7 mouse cellular contexts compared by ENCODE assay signal in the genomic region with DNA sequence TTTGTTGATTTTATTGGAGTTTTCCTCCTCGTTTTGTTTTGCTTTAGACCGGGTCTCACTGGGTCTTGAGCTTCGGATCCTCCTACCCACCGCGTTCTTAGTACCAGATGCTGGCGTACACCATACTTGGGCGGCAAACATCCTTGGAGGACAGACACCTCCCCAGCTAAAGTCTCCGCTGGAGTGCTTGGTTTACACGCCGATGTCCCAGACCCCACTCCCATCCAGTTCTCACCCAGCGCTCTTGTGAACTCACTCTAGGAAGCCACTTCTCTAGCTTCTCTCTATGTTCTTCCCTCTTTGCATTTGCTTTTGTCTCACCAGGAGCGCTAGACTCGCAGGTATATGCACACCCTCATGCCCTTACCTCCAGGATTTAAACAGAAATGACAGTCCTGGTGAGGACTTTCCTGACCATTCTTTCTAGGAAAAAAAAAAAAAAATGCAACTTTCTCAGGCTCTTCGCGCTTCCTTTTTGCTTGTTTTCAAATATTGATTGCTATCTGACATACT. TPM values are rescaled to one million over a fixed set of nuclear protein-coding genes. Genes with fewer than 3 reads are reported as not detected.
A peak's percentile ranks its signal among the peaks of the same experiment; 100 is the strongest.
DNase-seq lines count a peak whose midpoint lies in the region; ATAC-seq and TF ChIP-seq lines count a peak whose summit lies in the region.

No protein-coding gene starts in this region.

- H3K27me3 ChIP-seq in lung, embryonic 16.5 days (ENCODE audit: control insufficient read depth, insufficient read depth, low read depth, low read length), result no peaks in the 10 kb centered on the region
- peaks cover 4% of the 10 kb centered on the region; the same call in 1 of the 2 replicates for H3K27me3 ChIP-seq in erythroblast, embryonic 14.5 days (ENCODE audit: control insufficient read depth)
- H3K27me3 ChIP-seq in limb, embryonic 14.5 days (ENCODE audit: control insufficient read depth, insufficient read depth, low read length), result no peaks in the 10 kb centered on the region
- H3K27me3 ChIP-seq in stomach, embryonic 14.5 days (ENCODE audit: control insufficient read depth, insufficient read depth, low read length), result no peaks in the 10 kb centered on the region

- ATAC-seq in lung, embryonic 16.5 days (ENCODE audit: low read depth), result peak; percentile 76
- peak; percentile 73 for ATAC-seq in limb, embryonic 14.5 days (ENCODE audit: low FRiP score, low read depth)
- ATAC-seq in stomach, embryonic 14.5 days (ENCODE audit: insufficient number of reproducible peaks, insufficient read depth, low FRiP score, low read depth), result peak; percentile 69; the same call in 1 of the 2 replicates

- H3K9ac ChIP-seq in lung, embryonic 16.5 days (ENCODE audit: low read length), result peak overlapping the region; percentile 100
- H3K9ac ChIP-seq in limb, embryonic 14.5 days (ENCODE audit: low read depth, low read length, severe bottlenecking), result peak overlapping the region; percentile 100
- peak overlapping the region; percentile 52 for H3K9ac ChIP-seq in stomach, embryonic 14.5 days (replicated peaks; ENCODE audit: low read depth, low read length)

- H3K36me3 ChIP-seq in lung, embryonic 16.5 days (ENCODE audit: control insufficient read depth, insufficient read depth, low read length), result peaks cover 18% of the 10 kb centered on the region
- peaks cover 32% of the 10 kb centered on the region for H3K36me3 ChIP-seq in erythroblast, embryonic 14.5 days (ENCODE audit: control insufficient read depth)
- H3K36me3 ChIP-seq in limb, embryonic 14.5 days (ENCODE audit: control insufficient read depth, insufficient read depth, low read length), result peaks cover 24% of the 10 kb centered on the region
- peaks cover 23% of the 10 kb centered on the region for H3K36me3 ChIP-seq in stomach, embryonic 14.5 days (ENCODE audit: control insufficient read depth, insufficient read depth, low read length)

- WGBS in lung, embryonic 16.5 days, result 2% methylated on average over 15 of the region's 15 CpGs
- WGBS in limb, embryonic 14.5 days, result 1% methylated on average over 15 of the region's 15 CpGs
- under 1% methylated on average over 15 of the region's 15 CpGs for WGBS in stomach, embryonic 14.5 days

- H3K4me2 ChIP-seq in lung, embryonic 16.5 days (ENCODE audit: low read depth, low read length), result peak overlapping the region; percentile 92
- peak overlapping the region; percentile 66 for H3K4me2 ChIP-seq in limb, embryonic 14.5 days (replicated peaks; ENCODE audit: low read depth, low read length, severe bottlenecking)
- H3K4me2 ChIP-seq in stomach, embryonic 14.5 days (replicated peaks; ENCODE audit: low read depth, low read length), result peak overlapping the region; percentile 73

- H3K4me1 ChIP-seq in lung, embryonic 16.5 days (replicated peaks; ENCODE audit: control insufficient read depth, insufficient read depth, low read length), result peaks cover 20% of the 10 kb centered on the region
- peaks cover 32% of the 10 kb centered on the region for H3K4me1 ChIP-seq in erythroblast, embryonic 14.5 days (ENCODE audit: control insufficient read depth)
- peaks cover 15% of the 10 kb centered on the region for H3K4me1 ChIP-seq in limb, embryonic 14.5 days (ENCODE audit: control insufficient read depth, insufficient read depth, low read length)
- peaks cover 11% of the 10 kb centered on the region; the same call in 1 of the 2 replicates for H3K4me1 ChIP-seq in stomach, embryonic 14.5 days (ENCODE audit: control insufficient read depth, insufficient read depth, low read length)

- H3K27ac ChIP-seq in lung, embryonic 16.5 days (ENCODE audit: low read length), result peak overlapping the region; percentile 44
- peak overlapping the region; percentile 98 for H3K27ac ChIP-seq in limb, embryonic 14.5 days (replicated peaks; ENCODE audit: low read depth, low read length)
- H3K27ac ChIP-seq in stomach, embryonic 14.5 days (ENCODE audit: low read length), result peak overlapping the region; percentile 59; the same call in 1 of the 2 replicates

- DNase-seq in lung, postnatal 10 days, result no peak
- DNase-seq in limb, embryonic 14.5 days (ENCODE audit: low spot score), result no peak
- DNase-seq in left cerebral cortex, adult 11 months (ENCODE audit: low spot score), result no peak
- DNase-seq in urinary bladder, adult 2 months (ENCODE audit: low spot score), result no peak

- TF ChIP-seq POLR2A in limb, embryonic 14.5 days (IDR thresholded peaks at IDR 0.05; ENCODE audit: borderline replicate concordance, extremely low read depth, insufficient read depth, insufficient read length), result no peak

- H3K9me3 ChIP-seq in lung, embryonic 16.5 days (ENCODE audit: control insufficient read depth, low read length), result no peaks in the 10 kb centered on the region
- no peaks in the 10 kb centered on the region for H3K9me3 ChIP-seq in erythroblast, embryonic 14.5 days (ENCODE audit: control insufficient read depth, low read length)
- H3K9me3 ChIP-seq in limb, embryonic 14.5 days (ENCODE audit: control insufficient read depth, low read length), result no peaks in the 10 kb centered on the region
- H3K9me3 ChIP-seq in stomach, embryonic 14.5 days (ENCODE audit: control insufficient read depth, low read depth, low read length), result no peaks in the 10 kb centered on the region

- peak overlapping the region; percentile 100 for H3K4me3 ChIP-seq in lung, embryonic 16.5 days (ENCODE audit: low read length)
- H3K4me3 ChIP-seq in erythroblast, embryonic 14.5 days (replicated peaks), result peak overlapping the region; percentile 99
- H3K4me3 ChIP-seq in limb, embryonic 14.5 days (replicated peaks; ENCODE audit: low read length), result peak overlapping the region; percentile 98
- H3K4me3 ChIP-seq in stomach, embryonic 14.5 days (ENCODE audit: low read depth, low read length), result peak overlapping the region; percentile 97

RNA-seq across cellular contexts. Expression of a gene that starts 0.4 kb away (rescaled TPM):
- polyA plus RNA-seq in lung, embryonic 16.5 days (2015; fragmentation: Nextera tagmentation; extraction: Ambion mirVana), result 609 TPM in 2 replicates
- polyA plus RNA-seq in erythroblast, embryonic 14.5 days (2012), result 43.6 and 46.0 TPM in 2 replicates
- polyA plus RNA-seq in limb, embryonic 14.5 days (2012; rRNA removed), result 423 and 497 TPM in 2 replicates
- polyA plus RNA-seq in limb, embryonic 14.5 days (2014; fragmentation: Nextera tagmentation; extraction: Ambion mirVana), result 578 and 606 TPM in 2 replicates
- polyA plus RNA-seq in stomach, embryonic 14.5 days (2014; fragmentation: Nextera tagmentation; extraction: Ambion mirVana), result 596 and 613 TPM in 2 replicates
- polyA plus RNA-seq in urinary bladder, adult 2 months (2012; rRNA removed), result 193 and 258 TPM in 2 replicates

RNA-seq across cellular contexts. Expression of a gene that starts 15.4 kb away (rescaled TPM):
- polyA plus RNA-seq in lung, embryonic 16.5 days (2015; fragmentation: Nextera tagmentation; extraction: Ambion mirVana), result not detected in 2 replicates
- not detected in 2 replicates for polyA plus RNA-seq in erythroblast, embryonic 14.5 days (2012)
- 0.04 TPM in 2 replicates for polyA plus RNA-seq in limb, embryonic 14.5 days (2012; rRNA removed)
- not detected in 2 replicates for polyA plus RNA-seq in limb, embryonic 14.5 days (2014; fragmentation: Nextera tagmentation; extraction: Ambion mirVana)
- not detected in 2 replicates for polyA plus RNA-seq in stomach, embryonic 14.5 days (2014; fragmentation: Nextera tagmentation; extraction: Ambion mirVana)
- polyA plus RNA-seq in urinary bladder, adult 2 months (2012; rRNA removed), result not detected in 2 replicates

Comparison
In these comparisons a context has a peak if more than half of its experiments do, and no peak if none do; other contexts are left out.
1. H3K27ac ChIP-seq: peak in every context shown above with its lines; median percentile 98 in limb, embryonic 14.5 days; 59 in stomach, embryonic 14.5 days; 44 in lung, embryonic 16.5 days.